Mouse (Mus musculus) heart, adult 2 months (tissue): ENCODE results near the gene Slc9a9.

Source experiments
- CTCF ChIP-seq: fragments of 200-600 bp; IDR thresholded peaks from 2 replicates; pipeline ENCODE4 v1.8.1; 2022; ENCODE audit warnings: antibody characterized with exemption, mild to moderate bottlenecking, moderate library complexity
- POLR2A ChIP-seq: fragments of 200-500 bp; IDR thresholded peaks from 2 replicates; pipeline ENCODE4 v1.6.1; 2011; ENCODE audit warnings: mild to moderate bottlenecking, low read depth, low read length, control low read depth; ENCODE audit not compliant: insufficient read depth

GRCm38 (mm10) chr9:95184453-95184852 is 514.7 kb downstream of the Slc9a9 start:
- no peak for TF ChIP-seq POLR2A
- TF ChIP-seq CTCF, result no peak
